Mouse (Mus musculus) heart, postnatal 0 days (tissue): Measurements from ENCODE around the gene Mrgprf. TPM values are rescaled to one million over a fixed set of nuclear protein-coding genes. Genes with fewer than 3 reads are reported as not detected.

Experiments
- ATAC-seq: fragments of 200-750 bp; cut with Nextera tagmentation; 2 replicates; pipeline ENCODE4 v1.8.0; 2017; ENCODE audit warnings: low read depth, moderate number of reproducible peaks, moderate library complexity; ENCODE audit not compliant: insufficient read depth
- DNase-seq: peaks from one replicate; pipeline ENCODE4 v3.0.0-alpha.2; 2016; ENCODE audit warnings: low spot score
- H3K27ac ChIP-seq: fragments of 300-500 bp; sonication (generic); 2 replicates; pipeline ENCODE4 v1.5.1; 2014; ENCODE audit warnings: low read depth, mild to moderate bottlenecking
- H3K27me3 ChIP-seq: fragments of 300-500 bp; sonication (generic); 2 replicates; pipeline ENCODE4 v1.6.1; 2014; ENCODE audit warnings: low read length, mixed read lengths; ENCODE audit not compliant: control insufficient read depth, insufficient read depth
- H3K36me3 ChIP-seq: fragments of 300-500 bp; sonication (generic); replicated peaks from 2 replicates; pipeline ENCODE4 v1.6.1; 2014; ENCODE audit warnings: low read length, mixed read lengths; ENCODE audit not compliant: control insufficient read depth, insufficient read depth
- H3K4me1 ChIP-seq: fragments of 300-500 bp; sonication (generic); 2 replicates; pipeline ENCODE4 v1.6.1; 2014; ENCODE audit warnings: antibody characterized with exemption; ENCODE audit not compliant: control insufficient read depth, insufficient read depth
- H3K4me2 ChIP-seq: fragments of 300-500 bp; sonication (generic); 2 replicates; pipeline ENCODE4 v1.6.1; 2014; ENCODE audit warnings: low read depth, mild to moderate bottlenecking, low read length, moderate library complexity
- H3K4me3 ChIP-seq: fragments of 300-500 bp; sonication (generic); 2 replicates; pipeline ENCODE4 v1.5.1; 2014; ENCODE audit warnings: low read depth, low read length
- H3K9ac ChIP-seq: fragments of 300-500 bp; sonication (generic); replicated peaks from 2 replicates; pipeline ENCODE4 v1.6.1; 2014; ENCODE audit warnings: low read depth, low read length, mixed read lengths
- H3K9me3 ChIP-seq: fragments of 300-500 bp; sonication (generic); replicated peaks from 2 replicates; pipeline ENCODE4 v1.6.1; 2016; ENCODE audit warnings: low read length; ENCODE audit not compliant: control insufficient read depth
- CTCF ChIP-seq: IDR thresholded peaks from 2 replicates; pipeline ENCODE4 v1.5.1; 2016; ENCODE audit warnings: antibody characterized with exemption, control low read depth, low read depth
- EP300 ChIP-seq: IDR thresholded peaks from 2 replicates; pipeline ENCODE4 v1.6.1; 2016; ENCODE audit warnings: antibody characterized with exemption, low read depth
- WGBS: fragments of 180-500 bp; shearing (Covaris S2); extraction: QIAGEN DNeasy Blood & Tissue Kit; methylation state at CpG from one replicate; pipeline ENCODE4 v1.1.7; 2014; 5-methylcytosine and 5-hydroxymethylcytosine counted together
- polyA plus RNA-seq: library from polyadenylated mRNA; unstranded; fragments of >200 nt; fragmentation: Nextera tagmentation; extraction: Ambion mirVana; gene quantifications from 2 replicates; pipeline ENCODE4 v1.2.1, GENCODE M21; 2015
- total RNA-seq: library from RNA; depleted of rRNA; stranded (reverse); fragments of >200 nt; gene quantifications from 2 replicates; pipeline ENCODE4 v1.2.3, GENCODE M21; 2014; ENCODE audit warnings: low replicate concordance

The Mrgprf gene
- total and polyA plus RNA-seq, 2 experiments from 2014 or later = 1.4 to 4.2 TPM

GRCm38 (mm10) chr7:145292726-145293125 lies 7.9 kb upstream of the Mrgprf start:
- ATAC-seq = no peak
- Histone ChIP-seq H3K4me2 (no peak overlapping the region), H3K27ac (no peak overlapping the region), H3K4me3 (no peak overlapping the region), H3K9ac (no peak overlapping the region), H3K27me3 (no peaks in the 10 kb centered on the region), H3K4me1 (no peaks in the 10 kb centered on the region), H3K9me3 (no peaks in the 10 kb centered on the region), H3K36me3 (no peaks in the 10 kb centered on the region)
- TF ChIP-seq CTCF (no peak), EP300 (no peak)
- WGBS = 61% methylated on average over 2 of the region's 2 CpGs
- no peak for DNase-seq

GRCm38 (mm10) chr7:145293859-145294258 lies 6.8 kb upstream of the Mrgprf start:
- Histone ChIP-seq H3K9me3 (no peaks in the 10 kb centered on the region), H3K27ac (no peak overlapping the region), H3K36me3 (no peaks in the 10 kb centered on the region), H3K27me3 (no peaks in the 10 kb centered on the region), H3K4me1 (no peaks in the 10 kb centered on the region), H3K4me2 (no peak overlapping the region), H3K4me3 (no peak overlapping the region), H3K9ac (no peak overlapping the region)
- TF ChIP-seq EP300 = no peak
- TF ChIP-seq CTCF = 0 out of 2 replicates have a peak, but pooled peaks have one; percentile 23
- WGBS = 36% methylated on average over 6 of the region's 6 CpGs
- ATAC-seq (no peak), DNase-seq (no peak)

GRCm38 (mm10) chr7:145298666-145299490 lies 1.8 kb upstream of the Mrgprf start:
- ATAC-seq (no peak), DNase-seq (peak; percentile 2)
- no peaks in the 10 kb centered on the region for H3K27me3 ChIP-seq
- H3K27ac ChIP-seq = no peak overlapping the region
- H3K9me3 ChIP-seq = no peaks in the 10 kb centered on the region
- no peaks in the 10 kb centered on the region for H3K36me3 ChIP-seq
- no peak overlapping the region for H3K4me2 ChIP-seq
- H3K4me3 ChIP-seq = no peak overlapping the region
- H3K9ac ChIP-seq = no peak overlapping the region
- no peak for TF ChIP-seq CTCF
- TF ChIP-seq EP300 = no peak
- H3K4me1 ChIP-seq = no peaks in the 10 kb centered on the region
- WGBS = 74% methylated on average over 3 of the region's 3 CpGs

- H3K4me1 ChIP-seq = no peaks in the 10 kb centered on the region
- TF ChIP-seq EP300 (no peak), CTCF (no peak)
- H3K27me3 ChIP-seq = no peaks in the 10 kb centered on the region
- no peaks in the 10 kb centered on the region for H3K36me3 ChIP-seq
- H3K4me2 ChIP-seq = no peak overlapping the region
- no peaks in the 10 kb centered on the region for H3K9me3 ChIP-seq
- 62% methylated on average over 7 of the region's 7 CpGs for WGBS
- no peak for DNase-seq
- H3K27ac ChIP-seq = no peak overlapping the region
- ATAC-seq = no peak
- no peak overlapping the region for H3K9ac ChIP-seq
- no peak overlapping the region for H3K4me3 ChIP-seq
These were observed 887 bp upstream of the Mrgprf start for GRCm38 (mm10) chr7:145299562-145300320.

GRCm38 (mm10) chr7:145301008-145301340 lies 346 bp downstream of the Mrgprf start:
- Histone ChIP-seq H3K4me1 (no peaks in the 10 kb centered on the region), H3K36me3 (no peaks in the 10 kb centered on the region), H3K9me3 (no peaks in the 10 kb centered on the region), H3K4me3 (peak overlapping the region; percentile 14; the same call in 1 of the 2 replicates), H3K4me2 (peak overlapping the region; percentile 7; the same call in 1 of the 2 replicates), H3K9ac (no peak overlapping the region), H3K27me3 (no peaks in the 10 kb centered on the region), H3K27ac (peak overlapping the region; percentile 32)
- ATAC-seq = no peak
- DNase-seq = no peak
- no peak for TF ChIP-seq EP300
- no peak for TF ChIP-seq CTCF
